Mouse (Mus musculus): ENCODE results near the gene Fsip2. TPM values are rescaled to one million over a fixed set of nuclear protein-coding genes. Genes with fewer than 3 reads are reported as not detected.

Fsip2 gene
- polyA plus RNA-seq (2012; ENCODE audit: insufficient read depth, low replicate concordance) = not detected in 2 replicates

DNA sequence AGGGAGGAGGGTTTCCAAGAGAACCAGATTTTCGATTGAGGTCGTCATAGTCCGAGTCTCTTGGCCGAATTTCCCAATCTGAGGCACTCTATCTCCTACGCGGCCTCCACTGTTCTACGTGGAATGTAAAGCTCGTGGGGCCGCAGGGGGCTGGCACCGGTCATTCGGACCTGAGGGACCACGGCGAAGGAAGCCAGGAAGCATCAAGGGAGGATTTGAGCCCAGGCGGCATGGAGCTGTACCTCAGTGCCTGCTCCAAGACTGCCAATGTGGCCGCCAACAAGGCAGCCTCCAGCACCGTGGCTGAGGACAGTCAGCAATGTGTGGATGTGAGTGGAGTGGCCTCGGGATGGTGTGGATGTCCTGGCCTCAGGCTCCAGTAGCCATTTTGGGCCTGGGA is at the start of gene Fsip2:
Gene Fsip2, plus strand, starts transcription at position 163 of the 400 bp plus-strand sequence.
- Histone ChIP-seq H3K4me1 (no peaks in the 10 kb centered on the region), H3K36me3 (replicated peaks; ENCODE audit: low read length) (no peaks in the 10 kb centered on the region), H3K9me3 (peaks cover 5% of the 10 kb centered on the region), H3K27me3 (replicated peaks) (no peaks in the 10 kb centered on the region), H3K4me3 (replicated peaks) (peak within 1 kb of the TSS; percentile 58)
- TF ChIP-seq FLI1 (IDR thresholded peaks at IDR 0.05; ENCODE audit: low read length) (no peak), GATA1 (IDR thresholded peaks at IDR 0.05; ENCODE audit: borderline replicate concordance, low read length) (no peak)

DNA sequence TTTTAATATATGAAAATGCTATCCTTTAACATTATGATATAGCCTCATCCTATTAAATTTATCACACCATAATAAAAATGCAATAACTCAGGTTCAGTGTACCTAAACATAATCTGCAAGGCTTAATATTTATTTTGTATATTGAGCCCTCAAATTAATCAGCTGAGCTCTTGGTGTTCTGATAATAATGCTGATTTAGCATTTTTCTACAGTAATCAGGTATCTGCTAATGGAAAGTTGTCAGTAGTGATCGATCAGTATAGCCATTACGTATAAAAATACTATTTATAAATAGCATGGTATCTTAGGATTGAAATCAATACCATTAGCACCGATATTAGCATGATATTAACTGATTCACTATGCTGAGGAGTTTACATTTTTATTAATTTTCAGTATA is 20.0 kb downstream of the Fsip2 start:
- H3K27me3 ChIP-seq (replicated peaks) = no peaks in the 10 kb centered on the region
- no peaks in the 10 kb centered on the region for H3K9me3 ChIP-seq
- H3K4me3 ChIP-seq (replicated peaks) = no peak overlapping the region
- no peak for TF ChIP-seq GATA1 (IDR thresholded peaks at IDR 0.05; ENCODE audit: borderline replicate concordance, low read length)
- TF ChIP-seq FLI1 (IDR thresholded peaks at IDR 0.05; ENCODE audit: low read length) = no peak
- H3K36me3 ChIP-seq (replicated peaks; ENCODE audit: low read length) = no peaks in the 10 kb centered on the region
- H3K4me1 ChIP-seq = no peaks in the 10 kb centered on the region

DNA sequence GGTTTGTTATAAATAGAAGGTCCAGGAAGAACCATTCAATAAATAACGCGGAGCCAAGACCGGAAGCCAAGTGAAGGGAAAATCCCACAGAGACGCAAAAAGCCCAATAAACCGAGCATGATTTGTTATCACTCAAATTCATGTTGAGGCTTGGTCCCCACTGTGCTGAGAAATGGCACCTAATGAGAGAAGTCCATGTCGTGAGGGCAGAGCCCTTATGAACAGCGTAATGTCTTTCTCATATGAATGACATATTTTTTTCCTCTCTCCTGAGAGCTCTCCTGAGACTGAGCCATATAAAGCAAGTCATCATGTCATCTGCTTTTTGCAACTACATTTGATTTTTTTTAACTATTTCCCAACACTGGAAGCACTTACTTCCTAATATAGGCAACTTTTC is 82.4 kb downstream of the Fsip2 start:
- Histone ChIP-seq H3K4me1 (no peaks in the 10 kb centered on the region), H3K36me3 (replicated peaks; ENCODE audit: low read length) (no peaks in the 10 kb centered on the region), H3K4me3 (replicated peaks) (no peak overlapping the region), H3K9me3 (no peaks in the 10 kb centered on the region), H3K27me3 (replicated peaks) (no peaks in the 10 kb centered on the region)
- TF ChIP-seq GATA1 (IDR thresholded peaks at IDR 0.05; ENCODE audit: borderline replicate concordance, low read length) (no peak), FLI1 (IDR thresholded peaks at IDR 0.05; ENCODE audit: low read length) (no peak)

DNA sequence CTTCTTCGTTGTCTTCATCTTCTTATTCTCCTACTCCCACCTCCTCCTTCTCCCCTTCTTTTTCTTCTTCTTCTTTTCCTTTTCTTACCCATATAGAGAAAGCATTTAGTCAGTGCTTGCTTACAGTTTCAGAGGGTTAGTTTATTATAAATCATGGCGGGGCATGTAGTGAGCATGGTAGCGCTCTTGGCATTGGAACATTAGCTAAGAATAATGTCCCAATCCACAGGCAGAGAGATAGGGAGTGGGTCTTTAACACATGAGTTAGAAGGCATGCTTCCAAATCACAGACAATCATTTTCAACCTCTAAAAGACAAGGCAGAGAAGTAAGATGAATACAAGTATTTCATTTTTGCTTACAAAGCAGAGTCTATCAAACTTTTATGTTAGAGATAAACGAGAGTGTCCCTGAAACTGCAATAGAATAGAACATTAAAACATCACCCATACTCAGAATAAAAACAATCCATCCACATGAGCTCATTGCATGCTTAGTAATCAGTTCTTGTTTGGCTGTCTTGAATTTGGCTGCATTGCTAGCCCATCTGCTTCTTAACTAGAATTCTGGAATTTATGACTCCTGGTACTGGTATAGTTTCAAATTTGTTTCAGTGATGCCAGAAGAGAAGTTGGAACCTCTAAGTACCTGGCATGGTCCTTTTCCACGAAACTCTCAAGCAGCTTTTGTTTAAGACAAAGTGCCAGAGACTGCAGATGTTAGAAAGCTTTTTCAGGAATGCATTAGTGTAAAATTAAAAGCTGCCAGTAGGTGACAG is 109.7 kb downstream of the Fsip2 start:
- Histone ChIP-seq H3K4me1 (no peaks in the 10 kb centered on the region), H3K4me3 (replicated peaks) (no peak overlapping the region), H3K36me3 (replicated peaks; ENCODE audit: low read length) (no peaks in the 10 kb centered on the region), H3K27me3 (replicated peaks) (no peaks in the 10 kb centered on the region), H3K9me3 (0 out of 2 replicates have a peak, but pooled peaks cover 4% of the 10 kb centered on the region)
- no peak for TF ChIP-seq FLI1 (IDR thresholded peaks at IDR 0.05; ENCODE audit: low read length)
- no peak for TF ChIP-seq GATA1 (IDR thresholded peaks at IDR 0.05; ENCODE audit: borderline replicate concordance, low read length)
